Comparison of ENCODE assay signal across 27 mouse cellular contexts in genomic region chr14:118776372-118776771, GRCm38 (mm10). TPM values are rescaled to one million over a fixed set of nuclear protein-coding genes. Genes with fewer than 3 reads are reported as not detected.
DNase-seq lines count a peak whose midpoint lies in the region; ATAC-seq and TF ChIP-seq lines count a peak whose summit lies in the region.
"Had no signal": no experiment of that assay in that cellular context is flagged by ENCODE, and none has a peak within 500 bp of the region (broad histone marks: within the 10 kb centered on the region; RNA-seq: fewer than 3 reads in every experiment).

No protein-coding gene starts in this region.

- no peaks in the 10 kb centered on the region for H3K4me1 ChIP-seq in forebrain, embryonic 11.5 days (replicated peaks; ENCODE audit: control insufficient read depth, insufficient read depth, low read length)
- H3K4me1 ChIP-seq in forebrain, postnatal 0 days (ENCODE audit: insufficient read depth), result no peaks in the 10 kb centered on the region
- no peaks in the 10 kb centered on the region for H3K4me1 ChIP-seq in kidney, embryonic 15.5 days
- H3K4me1 ChIP-seq in liver, embryonic 13.5 days (replicated peaks), result no peaks in the 10 kb centered on the region; the same call in 1 of the 2 replicates
- no peaks in the 10 kb centered on the region for H3K4me1 ChIP-seq in liver, postnatal 0 days (ENCODE audit: insufficient read depth)
- H3K4me1 ChIP-seq: forebrain, embryonic 15.5 days; heart, embryonic 10.5 days; limb, embryonic 13.5 days; midbrain, embryonic 15.5 days; neural tube, embryonic 15.5 days had no signal

- no peak overlapping the region for H3K4me3 ChIP-seq in forebrain, embryonic 11.5 days (ENCODE audit: low read depth, low read length)
- H3K4me3 ChIP-seq in forebrain, postnatal 0 days (ENCODE audit: low read depth, low read length), result no peak overlapping the region
- no peak overlapping the region for H3K4me3 ChIP-seq in kidney, embryonic 15.5 days (replicated peaks)
- no peak overlapping the region for H3K4me3 ChIP-seq in liver, embryonic 13.5 days (replicated peaks)
- no peak overlapping the region for H3K4me3 ChIP-seq in liver, postnatal 0 days (ENCODE audit: low read depth, low read length)
- H3K4me3 ChIP-seq: forebrain, embryonic 15.5 days; gastrocnemius, adult 2 months; heart, embryonic 10.5 days; limb, embryonic 13.5 days; midbrain, embryonic 15.5 days; neural tube, embryonic 15.5 days had no signal

- TF ChIP-seq EP300 in liver, postnatal 0 days (IDR thresholded peaks at IDR 0.05; ENCODE audit: low read depth), result no peak

- H3K27me3 ChIP-seq in forebrain, embryonic 11.5 days (ENCODE audit: control insufficient read depth, insufficient read depth, low read length), result no peaks in the 10 kb centered on the region
- H3K27me3 ChIP-seq in forebrain, postnatal 0 days (ENCODE audit: insufficient read depth, low read length), result no peaks in the 10 kb centered on the region; the same call in 1 of the 2 replicates
- no peaks in the 10 kb centered on the region for H3K27me3 ChIP-seq in kidney, embryonic 15.5 days
- no peaks in the 10 kb centered on the region for H3K27me3 ChIP-seq in liver, embryonic 13.5 days
- no peaks in the 10 kb centered on the region for H3K27me3 ChIP-seq in liver, postnatal 0 days (ENCODE audit: insufficient read depth, low read length)
- H3K27me3 ChIP-seq: limb, embryonic 13.5 days; midbrain, embryonic 15.5 days; neural tube, embryonic 15.5 days had no signal

- TF ChIP-seq CTCF in forebrain, postnatal 0 days (IDR thresholded peaks at IDR 0.05; ENCODE audit: low read depth), result no peak
- no peak for TF ChIP-seq CTCF in liver, postnatal 0 days (IDR thresholded peaks at IDR 0.05; ENCODE audit: low read depth)

- no peak overlapping the region for H3K4me2 ChIP-seq in forebrain, embryonic 11.5 days (ENCODE audit: low read depth, low read length, severe bottlenecking)
- no peak overlapping the region for H3K4me2 ChIP-seq in forebrain, postnatal 0 days (ENCODE audit: low read depth)
- no peak overlapping the region for H3K4me2 ChIP-seq in kidney, embryonic 15.5 days
- no peak overlapping the region for H3K4me2 ChIP-seq in liver, embryonic 13.5 days
- H3K4me2 ChIP-seq in liver, postnatal 0 days (ENCODE audit: low read depth, low read length), result no peak overlapping the region
- H3K4me2 ChIP-seq: forebrain, embryonic 15.5 days; hindbrain, embryonic 14.5 days; limb, embryonic 13.5 days; midbrain, embryonic 15.5 days; neural tube, embryonic 15.5 days had no signal

- peak; percentile 29 for DNase-seq in forebrain, embryonic 11.5 days (ENCODE audit: low spot score)
- no peak for DNase-seq in forebrain, postnatal 0 days
- no peak for DNase-seq in kidney, postnatal 25 days
- no peak for DNase-seq in liver, embryonic 13.5 days
- no peak for DNase-seq in liver, postnatal 0 days
- peak; percentile 2 to 9 for DNase-seq in spleen, postnatal 10 days (ENCODE audit: low spot score in 2 of 2)
- DNase-seq in spleen, postnatal 36 days (ENCODE audit: low spot score in 2 of 2), result no peak
- DNase-seq: adrenal gland, postnatal 10 days; cerebellum, adult 8-10 months; cerebellum, postnatal 25 days; gastrocnemius, adult 2 months; heart, postnatal 4 days; kidney, adult 11 months; kidney, postnatal 4 days; lung, postnatal 36 days; retina, postnatal 1 day; spleen, adult 18-20 months; thymus, postnatal 14 days had no signal

- no peak for ATAC-seq in forebrain, embryonic 11.5 days (replicated peaks; ENCODE audit: low FRiP score)
- no peak for ATAC-seq in forebrain, postnatal 0 days
- peak; percentile 15; the same call in 1 of the 2 replicates for ATAC-seq in kidney, embryonic 15.5 days (replicated peaks; ENCODE audit: low FRiP score)
- ATAC-seq in liver, embryonic 13.5 days (ENCODE audit: low read depth), result 0 out of 2 replicates have a peak, but pooled peaks have one; percentile 30
- ATAC-seq in liver, postnatal 0 days, result no peak
- ATAC-seq: forebrain, embryonic 15.5 days; inflammation-experienced regulatory T-cells, adult 6 months; midbrain, embryonic 15.5 days had no signal

- no peak overlapping the region for H3K9ac ChIP-seq in forebrain, embryonic 11.5 days (ENCODE audit: low read length)
- H3K9ac ChIP-seq in forebrain, postnatal 0 days, result no peak overlapping the region
- no peak overlapping the region for H3K9ac ChIP-seq in kidney, embryonic 15.5 days
- no peak overlapping the region for H3K9ac ChIP-seq in liver, embryonic 13.5 days
- no peak overlapping the region for H3K9ac ChIP-seq in liver, postnatal 0 days (replicated peaks)
- H3K9ac ChIP-seq: forebrain, embryonic 15.5 days; hindbrain, embryonic 14.5 days; limb, embryonic 13.5 days; midbrain, embryonic 15.5 days; neural tube, embryonic 15.5 days had no signal

- no peak overlapping the region for H3K27ac ChIP-seq in forebrain, embryonic 11.5 days (ENCODE audit: low read depth, low read length)
- H3K27ac ChIP-seq in forebrain, postnatal 0 days (ENCODE audit: low read depth, low read length), result no peak overlapping the region
- H3K27ac ChIP-seq in kidney, embryonic 15.5 days, result no peak overlapping the region
- no peak overlapping the region for H3K27ac ChIP-seq in liver, embryonic 13.5 days
- no peak overlapping the region for H3K27ac ChIP-seq in liver, postnatal 0 days (ENCODE audit: low read depth)
- H3K27ac ChIP-seq: forebrain, embryonic 15.5 days; gastrocnemius, adult 2 months; heart, embryonic 10.5 days; hindbrain, embryonic 14.5 days; limb, embryonic 13.5 days; midbrain, embryonic 15.5 days; neural tube, embryonic 15.5 days had no signal

- WGBS in forebrain, embryonic 11.5 days, result 88% methylated on average over 2 of the region's 2 CpGs
- WGBS in forebrain, postnatal 0 days, result 84% methylated on average over 2 of the region's 2 CpGs
- WGBS in kidney, embryonic 15.5 days, result 75% methylated on average over 2 of the region's 2 CpGs
- 73% methylated on average over 2 of the region's 2 CpGs for WGBS in liver, embryonic 13.5 days (ENCODE audit: insufficient replicate concordance)
- 67% methylated on average over 2 of the region's 2 CpGs for WGBS in liver, postnatal 0 days (ENCODE audit: insufficient replicate concordance)

- no peaks in the 10 kb centered on the region for H3K36me3 ChIP-seq in forebrain, embryonic 11.5 days (ENCODE audit: control insufficient read depth, insufficient read depth, low read length)
- H3K36me3 ChIP-seq in forebrain, postnatal 0 days (ENCODE audit: insufficient read depth), result no peaks in the 10 kb centered on the region
- H3K36me3 ChIP-seq in kidney, embryonic 15.5 days, result no peaks in the 10 kb centered on the region
- H3K36me3 ChIP-seq in liver, embryonic 13.5 days, result no peaks in the 10 kb centered on the region
- no peaks in the 10 kb centered on the region for H3K36me3 ChIP-seq in liver, postnatal 0 days (replicated peaks; ENCODE audit: insufficient read depth, low read length)
- H3K36me3 ChIP-seq: forebrain, embryonic 15.5 days; heart, embryonic 10.5 days; limb, embryonic 13.5 days; midbrain, embryonic 15.5 days; neural tube, embryonic 15.5 days had no signal

- H3K9me3 ChIP-seq in forebrain, embryonic 11.5 days (ENCODE audit: control insufficient read depth, low read length), result no peaks in the 10 kb centered on the region
- H3K9me3 ChIP-seq in forebrain, postnatal 0 days (ENCODE audit: low read length), result no peaks in the 10 kb centered on the region
- no peaks in the 10 kb centered on the region for H3K9me3 ChIP-seq in kidney, embryonic 15.5 days (replicated peaks)
- H3K9me3 ChIP-seq in liver, embryonic 13.5 days (replicated peaks), result no peaks in the 10 kb centered on the region
- no peaks in the 10 kb centered on the region for H3K9me3 ChIP-seq in liver, postnatal 0 days (ENCODE audit: low read length)
- H3K9me3 ChIP-seq: forebrain, embryonic 15.5 days; heart, embryonic 10.5 days; limb, embryonic 13.5 days; midbrain, embryonic 15.5 days; neural tube, embryonic 15.5 days had no signal

RNA-seq across cellular contexts. Expression of gene Cldn10, which starts 11.3 kb away (rescaled TPM):
- 0.53 and 0.84 TPM in 2 replicates for polyA plus RNA-seq in forebrain, embryonic 11.5 days (2014; fragmentation: Nextera tagmentation; extraction: Ambion mirVana)
- total RNA-seq in forebrain, postnatal 0 days (2014; rRNA removed), result 2.4 and 3.1 TPM in 2 replicates
- polyA plus RNA-seq in forebrain, postnatal 0 days (2015; fragmentation: Nextera tagmentation; extraction: Ambion mirVana), result 7.2 and 11.3 TPM in 2 replicates
- 22.8 and 25.3 TPM in 2 replicates for polyA plus RNA-seq in kidney, embryonic 15.5 days (2015; fragmentation: Nextera tagmentation; extraction: Ambion mirVana)
- polyA plus RNA-seq in liver, embryonic 13.5 days (2015; fragmentation: Nextera tagmentation; extraction: Ambion mirVana), result 0.20 and 0.51 TPM in 2 replicates
- 0.32 and 0.61 TPM in 2 replicates for polyA plus RNA-seq in liver, postnatal 0 days (2015; fragmentation: Nextera tagmentation; extraction: Ambion mirVana)
- total RNA-seq: gastrocnemius, adult 2 months had no signal
- polyA plus RNA-seq: G1E had no signal

Comparison
In these comparisons a context has a peak if more than half of its experiments do, and no peak if none do; other contexts are left out.
1. ATAC-seq: peak in kidney, embryonic 15.5 days (single experiment) and liver, embryonic 13.5 days (single experiment); none in forebrain, embryonic 11.5 days (single experiment), forebrain, postnatal 0 days (single experiment) and liver, postnatal 0 days (single experiment).
2. DNase-seq: peak in forebrain, embryonic 11.5 days (single experiment) and spleen, postnatal 10 days (2 of 2); none in forebrain, postnatal 0 days (single experiment), kidney, postnatal 25 days (0 of 2), liver, embryonic 13.5 days (single experiment), liver, postnatal 0 days (single experiment) and spleen, postnatal 36 days (0 of 2).